Mouse (Mus musculus): ENCODE results near the gene Cfap298. TPM values are rescaled to one million over a fixed set of nuclear protein-coding genes. Genes with fewer than 3 reads are reported as not detected.

The Cfap298 gene
- 43.0 and 44.0 TPM in 2 replicates for polyA plus RNA-seq (2015; fragmentation: Nextera tagmentation; extraction: Ambion mirVana)

DNA sequence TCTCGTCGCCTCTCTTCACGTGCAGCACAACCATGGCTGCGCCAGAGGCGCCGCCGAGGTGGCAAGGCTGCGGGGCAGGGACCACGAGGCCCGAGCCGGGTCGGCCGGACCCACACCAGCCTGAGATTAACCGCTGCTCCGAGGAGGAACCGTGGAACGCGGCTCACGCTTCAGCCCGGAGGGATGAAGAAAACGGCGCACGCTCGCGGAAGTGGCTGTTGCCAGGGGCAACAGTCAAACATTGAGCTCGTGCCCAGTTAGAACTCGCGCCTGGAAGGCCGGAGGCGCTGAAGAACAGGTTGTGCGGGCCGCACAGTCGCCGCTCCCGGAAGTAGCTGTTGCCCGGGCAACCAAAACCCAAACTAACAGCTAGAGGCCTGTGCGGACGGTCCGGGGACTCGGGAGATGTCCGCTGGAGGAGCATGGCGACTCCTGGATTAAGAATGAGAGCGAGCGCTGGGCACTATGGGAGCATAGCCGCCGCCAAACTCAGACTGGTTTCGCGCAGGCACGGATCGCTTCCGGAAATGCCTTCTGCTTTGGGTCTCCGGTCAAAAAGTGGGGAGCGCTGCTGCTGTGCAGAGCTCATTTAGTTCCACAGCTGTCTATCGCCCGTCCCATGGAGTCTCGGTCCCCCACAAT is at the start of gene Cfap298:
Cfap298 (minus strand) TSS at position 428 of the 642 bp plus-strand sequence.
- peak within 1 kb of the TSS; percentile 84 for H3K27ac ChIP-seq (ENCODE audit: low read length)
- peak within 1 kb of the TSS; percentile 82 for H3K4me2 ChIP-seq (replicated peaks; ENCODE audit: low read depth, low read length)
- H3K27me3 ChIP-seq (ENCODE audit: insufficient read depth, low read length) = no peaks in the 10 kb centered on the region
- ATAC-seq (ENCODE audit: low FRiP score, low TSS enrichment) = peak; percentile 97
- H3K9ac ChIP-seq (replicated peaks; ENCODE audit: low read length) = peak within 1 kb of the TSS; percentile 88
- no peaks in the 10 kb centered on the region for H3K9me3 ChIP-seq (ENCODE audit: low read length)
- under 1% methylated on average over 56 of the region's 56 CpGs for WGBS
- H3K4me1 ChIP-seq (ENCODE audit: insufficient read depth, low read length) = peaks cover 3% of the 10 kb centered on the region; the same call in 1 of the 2 replicates
- H3K4me3 ChIP-seq (ENCODE audit: low read length) = peak within 1 kb of the TSS; percentile 89
- H3K36me3 ChIP-seq (ENCODE audit: insufficient read depth, low read length) = 0 out of 2 replicates have a peak, but pooled peaks cover 4% of the 10 kb centered on the region

DNA sequence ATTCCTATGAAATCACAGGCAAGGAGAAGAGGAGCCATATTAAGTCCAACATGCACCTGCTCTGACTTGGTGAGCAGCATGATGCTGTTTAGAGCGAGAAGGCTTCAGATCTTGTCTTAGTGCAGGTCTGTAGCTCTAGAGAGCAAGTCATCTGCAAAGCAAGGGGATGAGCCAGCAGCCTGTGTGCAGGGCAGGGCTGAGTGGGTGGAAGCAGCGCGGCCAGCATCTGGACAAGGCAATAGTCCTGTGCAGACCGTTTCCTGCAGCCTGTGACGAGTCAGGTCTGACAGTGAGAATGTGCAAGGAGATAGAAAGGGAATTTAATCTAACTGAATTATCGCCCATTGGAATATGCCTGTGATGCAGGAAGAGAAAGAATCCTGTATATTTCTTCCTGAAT is 36.1 kb upstream of the Cfap298 start:
- 89% methylated on average over 6 of the region's 6 CpGs for WGBS
- H3K4me2 ChIP-seq (replicated peaks; ENCODE audit: low read depth, low read length) = no peak overlapping the region
- no peaks in the 10 kb centered on the region for H3K9me3 ChIP-seq (ENCODE audit: low read length)
- no peak overlapping the region for H3K4me3 ChIP-seq (ENCODE audit: low read length)
- no peaks in the 10 kb centered on the region for H3K27me3 ChIP-seq (ENCODE audit: insufficient read depth, low read length)
- H3K36me3 ChIP-seq (ENCODE audit: insufficient read depth, low read length) = peaks cover 9% of the 10 kb centered on the region
- no peak overlapping the region for H3K27ac ChIP-seq (ENCODE audit: low read length)
- no peaks in the 10 kb centered on the region for H3K4me1 ChIP-seq (ENCODE audit: insufficient read depth, low read length)
- no peak overlapping the region for H3K9ac ChIP-seq (replicated peaks; ENCODE audit: low read length)
- ATAC-seq (ENCODE audit: low FRiP score, low TSS enrichment) = no peak

DNA sequence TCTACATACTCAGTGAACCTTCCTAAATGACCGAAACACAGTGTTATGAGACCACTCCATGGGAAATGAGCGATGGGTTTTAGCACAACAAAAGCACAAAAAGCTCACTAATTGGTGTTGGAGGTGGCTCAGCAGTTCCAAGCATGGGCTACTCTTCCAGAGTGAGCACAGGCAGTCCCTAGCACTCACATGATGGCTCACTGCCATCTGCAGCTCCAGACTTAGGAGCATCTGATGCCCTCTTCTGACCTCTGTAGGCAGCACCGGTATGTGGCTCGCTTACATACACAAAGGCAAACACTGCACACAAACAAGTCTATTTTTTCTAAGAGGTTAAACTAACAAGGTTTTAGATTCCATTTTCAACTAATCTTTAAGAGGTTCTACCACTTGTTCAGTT is 31.3 kb upstream of the Cfap298 start:
- WGBS = 67% methylated on average over 4 of the region's 4 CpGs
- no peak overlapping the region for H3K4me3 ChIP-seq (ENCODE audit: low read length)
- H3K9ac ChIP-seq (replicated peaks; ENCODE audit: low read length) = no peak overlapping the region
- no peak overlapping the region for H3K27ac ChIP-seq (ENCODE audit: low read length)
- no peak overlapping the region for H3K4me2 ChIP-seq (replicated peaks; ENCODE audit: low read depth, low read length)
- no peaks in the 10 kb centered on the region for H3K9me3 ChIP-seq (ENCODE audit: low read length)
- H3K4me1 ChIP-seq (ENCODE audit: insufficient read depth, low read length) = no peaks in the 10 kb centered on the region
- no peaks in the 10 kb centered on the region for H3K27me3 ChIP-seq (ENCODE audit: insufficient read depth, low read length)
- peaks cover 19% of the 10 kb centered on the region for H3K36me3 ChIP-seq (ENCODE audit: insufficient read depth, low read length)
- no peak for ATAC-seq (ENCODE audit: low FRiP score, low TSS enrichment)

DNA sequence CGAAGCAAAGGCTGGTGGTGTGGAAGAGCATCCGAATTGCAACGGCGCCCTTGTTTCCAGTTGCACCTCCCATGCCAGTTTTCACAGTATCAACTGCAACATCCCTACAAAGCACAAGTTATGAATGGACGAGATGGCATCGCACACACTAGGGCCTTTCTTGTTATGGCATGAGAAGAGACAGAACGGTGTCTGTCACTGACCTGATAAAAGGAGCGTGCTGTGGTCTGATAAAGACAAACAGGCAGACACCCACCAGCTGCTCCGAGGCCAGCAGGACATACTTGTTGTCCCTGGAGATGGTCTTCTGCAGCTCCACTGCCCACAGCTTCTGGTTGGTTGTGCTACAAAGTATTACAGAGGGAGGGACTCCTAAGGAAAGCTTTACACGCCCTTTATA is 29.4 kb upstream of the Cfap298 start:
- no peaks in the 10 kb centered on the region for H3K9me3 ChIP-seq (ENCODE audit: low read length)
- no peak overlapping the region for H3K4me3 ChIP-seq (ENCODE audit: low read length)
- H3K9ac ChIP-seq (replicated peaks; ENCODE audit: low read length) = no peak overlapping the region
- H3K36me3 ChIP-seq (ENCODE audit: insufficient read depth, low read length) = peaks cover 23% of the 10 kb centered on the region
- no peak for ATAC-seq (ENCODE audit: low FRiP score, low TSS enrichment)
- 95% methylated on average over 10 of the region's 10 CpGs for WGBS
- no peaks in the 10 kb centered on the region for H3K27me3 ChIP-seq (ENCODE audit: insufficient read depth, low read length)
- no peak overlapping the region for H3K4me2 ChIP-seq (replicated peaks; ENCODE audit: low read depth, low read length)
- H3K27ac ChIP-seq (ENCODE audit: low read length) = no peak overlapping the region
- no peaks in the 10 kb centered on the region for H3K4me1 ChIP-seq (ENCODE audit: insufficient read depth, low read length)

DNA sequence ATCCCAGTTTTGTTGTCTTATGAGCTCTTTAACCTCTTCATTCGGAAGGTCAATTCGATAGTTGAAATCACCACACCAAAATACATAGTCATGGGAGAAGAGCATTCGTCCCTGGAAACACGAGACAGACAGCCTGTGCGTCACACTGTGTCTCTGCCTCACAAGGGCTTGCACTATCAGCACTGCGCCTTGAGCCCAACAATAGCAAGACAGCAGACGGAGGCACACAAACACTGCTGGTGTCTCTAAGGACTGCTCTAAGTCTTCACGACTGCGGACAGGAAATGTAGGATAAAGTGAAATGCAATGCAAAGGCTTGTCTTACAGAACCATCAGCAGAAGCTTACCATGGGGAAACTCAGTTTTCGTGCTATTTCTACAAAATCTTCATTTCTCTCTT is 29.0 kb upstream of the Cfap298 start:
- peaks cover 21% of the 10 kb centered on the region; the same call in 1 of the 2 replicates for H3K36me3 ChIP-seq (ENCODE audit: insufficient read depth, low read length)
- no peak overlapping the region for H3K9ac ChIP-seq (replicated peaks; ENCODE audit: low read length)
- no peaks in the 10 kb centered on the region for H3K4me1 ChIP-seq (ENCODE audit: insufficient read depth, low read length)
- H3K4me2 ChIP-seq (replicated peaks; ENCODE audit: low read depth, low read length) = no peak overlapping the region
- no peak overlapping the region for H3K27ac ChIP-seq (ENCODE audit: low read length)
- no peak for ATAC-seq (ENCODE audit: low FRiP score, low TSS enrichment)
- H3K9me3 ChIP-seq (ENCODE audit: low read length) = no peaks in the 10 kb centered on the region
- no peaks in the 10 kb centered on the region for H3K27me3 ChIP-seq (ENCODE audit: insufficient read depth, low read length)
- H3K4me3 ChIP-seq (ENCODE audit: low read length) = no peak overlapping the region
- 90% methylated on average over 10 of the region's 10 CpGs for WGBS

DNA sequence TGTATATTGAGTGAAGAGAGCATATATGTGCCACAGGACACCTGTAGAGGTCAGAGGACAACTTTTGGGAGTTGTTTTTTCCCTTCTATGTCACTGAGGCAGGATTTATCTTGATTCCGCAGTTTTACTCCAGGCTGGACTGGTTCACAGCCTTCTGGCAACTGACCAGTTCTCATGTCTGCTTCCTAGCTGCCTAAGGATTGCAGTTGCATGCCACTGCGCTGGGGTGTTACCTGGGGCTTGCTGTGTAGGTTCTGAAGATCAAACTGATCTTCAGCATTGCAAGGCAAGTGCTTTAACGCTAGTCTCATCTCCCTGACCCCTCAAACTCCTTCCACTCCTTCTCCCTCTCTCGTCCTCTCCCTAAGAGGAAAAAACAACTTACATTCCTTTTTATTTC is 28.3 kb upstream of the Cfap298 start:
- H3K4me1 ChIP-seq (ENCODE audit: insufficient read depth, low read length) = no peaks in the 10 kb centered on the region
- peaks cover 17% of the 10 kb centered on the region; the same call in 1 of the 2 replicates for H3K36me3 ChIP-seq (ENCODE audit: insufficient read depth, low read length)
- no peak for ATAC-seq (ENCODE audit: low FRiP score, low TSS enrichment)
- H3K27me3 ChIP-seq (ENCODE audit: insufficient read depth, low read length) = no peaks in the 10 kb centered on the region
- no peak overlapping the region for H3K4me2 ChIP-seq (replicated peaks; ENCODE audit: low read depth, low read length)
- WGBS = 92% methylated on average over 4 of the region's 4 CpGs
- H3K27ac ChIP-seq (ENCODE audit: low read length) = no peak overlapping the region
- H3K4me3 ChIP-seq (ENCODE audit: low read length) = no peak overlapping the region
- no peaks in the 10 kb centered on the region for H3K9me3 ChIP-seq (ENCODE audit: low read length)
- H3K9ac ChIP-seq (replicated peaks; ENCODE audit: low read length) = no peak overlapping the region

DNA sequence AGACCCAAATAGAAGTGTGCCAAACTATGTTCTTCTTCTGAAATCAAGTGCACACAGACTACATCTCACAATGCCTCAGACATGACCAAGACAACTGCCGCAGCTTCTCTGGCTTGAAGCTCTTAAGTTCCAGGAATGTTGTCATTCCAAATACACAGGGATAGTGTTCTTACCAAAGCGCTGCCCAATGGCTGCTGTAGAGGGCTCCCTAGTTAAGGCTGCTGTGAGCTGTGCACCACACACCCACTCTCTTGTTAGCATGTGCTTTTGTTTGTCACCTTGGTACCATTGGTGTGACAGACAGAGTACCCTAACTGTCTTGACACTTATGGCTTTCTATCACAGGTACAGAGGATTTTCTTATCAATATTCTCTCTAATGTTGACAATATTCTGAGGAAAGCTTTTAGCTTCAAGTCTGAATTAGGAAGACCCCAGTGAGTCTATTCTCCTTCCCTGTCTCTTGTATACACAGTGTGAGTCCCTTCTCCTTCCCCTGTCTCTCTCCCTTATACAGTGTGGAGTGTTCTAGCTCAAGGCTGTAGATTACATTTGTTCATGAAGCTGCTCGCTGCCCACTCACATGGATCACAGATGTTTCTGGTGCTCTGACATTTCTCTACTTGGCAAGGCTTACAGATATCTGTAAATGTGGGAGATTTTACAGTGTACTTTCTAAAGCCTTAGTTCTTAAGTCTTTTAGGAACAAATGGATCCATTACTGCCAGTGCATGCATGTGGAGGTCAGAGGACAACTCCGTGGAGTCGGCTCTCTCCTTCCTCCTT is 23.6 kb upstream of the Cfap298 start:
- Histone ChIP-seq H3K4me2 (replicated peaks; ENCODE audit: low read depth, low read length) (no peak overlapping the region), H3K4me1 (ENCODE audit: insufficient read depth, low read length) (no peaks in the 10 kb centered on the region), H3K4me3 (ENCODE audit: low read length) (no peak overlapping the region), H3K27ac (ENCODE audit: low read length) (no peak overlapping the region), H3K9me3 (ENCODE audit: low read length) (no peaks in the 10 kb centered on the region), H3K9ac (replicated peaks; ENCODE audit: low read length) (no peak overlapping the region), H3K36me3 (ENCODE audit: insufficient read depth, low read length) (peaks cover 16% of the 10 kb centered on the region), H3K27me3 (ENCODE audit: insufficient read depth, low read length) (no peaks in the 10 kb centered on the region)
- WGBS = 82% methylated on average over 5 of the region's 5 CpGs
- no peak for ATAC-seq (ENCODE audit: low FRiP score, low TSS enrichment)

DNA sequence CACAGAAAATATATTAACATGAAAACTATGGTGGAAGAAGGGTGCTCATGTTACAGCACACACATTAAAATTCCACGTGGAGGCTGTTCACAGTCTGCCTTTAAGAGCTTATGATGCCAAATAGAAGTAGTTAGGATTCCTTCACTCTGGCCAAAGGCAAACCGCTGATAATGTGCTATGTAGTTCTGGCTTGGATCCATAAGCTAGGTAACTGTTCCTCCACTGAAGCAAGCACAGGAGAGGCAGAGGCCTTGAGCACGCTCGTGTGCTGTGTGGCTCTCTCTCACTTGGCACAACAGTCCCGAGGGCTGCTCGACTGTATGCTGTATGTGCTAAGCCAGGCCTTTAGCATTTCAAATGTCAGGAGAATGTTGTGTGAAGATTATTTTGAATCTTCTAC is 20.6 kb upstream of the Cfap298 start:
- WGBS = 79% methylated on average over 6 of the region's 6 CpGs
- H3K4me3 ChIP-seq (ENCODE audit: low read length) = no peak overlapping the region
- no peak overlapping the region for H3K9ac ChIP-seq (replicated peaks; ENCODE audit: low read length)
- no peak for ATAC-seq (ENCODE audit: low FRiP score, low TSS enrichment)
- H3K4me1 ChIP-seq (ENCODE audit: insufficient read depth, low read length) = no peaks in the 10 kb centered on the region
- no peaks in the 10 kb centered on the region for H3K9me3 ChIP-seq (ENCODE audit: low read length)
- H3K36me3 ChIP-seq (ENCODE audit: insufficient read depth, low read length) = peaks cover 12% of the 10 kb centered on the region; the same call in 1 of the 2 replicates
- H3K27me3 ChIP-seq (ENCODE audit: insufficient read depth, low read length) = no peaks in the 10 kb centered on the region
- H3K4me2 ChIP-seq (replicated peaks; ENCODE audit: low read depth, low read length) = no peak overlapping the region
- H3K27ac ChIP-seq (ENCODE audit: low read length) = no peak overlapping the region

DNA sequence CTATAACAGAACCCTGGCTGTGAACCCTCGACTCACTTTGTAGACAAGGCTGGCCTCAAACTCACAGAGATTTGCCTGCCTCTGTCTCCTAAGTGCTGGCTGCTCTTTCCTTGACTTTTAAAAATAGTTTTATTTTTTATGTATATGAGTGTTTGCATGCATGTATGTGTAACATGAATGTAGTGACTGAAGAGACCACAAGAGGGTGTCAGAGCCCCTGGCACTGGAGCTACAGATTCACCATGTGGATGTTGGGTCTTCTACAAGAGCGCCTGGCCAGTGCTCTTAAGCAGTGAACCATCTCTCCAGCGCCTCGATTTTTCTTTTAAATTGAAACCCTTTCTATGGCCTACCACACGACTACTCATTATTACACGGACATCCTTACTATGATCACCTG is 18.9 kb upstream of the Cfap298 start:
- no peak overlapping the region for H3K4me2 ChIP-seq (replicated peaks; ENCODE audit: low read depth, low read length)
- ATAC-seq (ENCODE audit: low FRiP score, low TSS enrichment) = no peak
- H3K27me3 ChIP-seq (ENCODE audit: insufficient read depth, low read length) = no peaks in the 10 kb centered on the region
- H3K4me3 ChIP-seq (ENCODE audit: low read length) = no peak overlapping the region
- H3K9ac ChIP-seq (replicated peaks; ENCODE audit: low read length) = no peak overlapping the region
- no peaks in the 10 kb centered on the region for H3K9me3 ChIP-seq (ENCODE audit: low read length)
- peaks cover 7% of the 10 kb centered on the region; the same call in 1 of the 2 replicates for H3K36me3 ChIP-seq (ENCODE audit: insufficient read depth, low read length)
- H3K4me1 ChIP-seq (ENCODE audit: insufficient read depth, low read length) = no peaks in the 10 kb centered on the region
- H3K27ac ChIP-seq (ENCODE audit: low read length) = no peak overlapping the region
- WGBS = 92% methylated on average over 6 of the region's 6 CpGs

DNA sequence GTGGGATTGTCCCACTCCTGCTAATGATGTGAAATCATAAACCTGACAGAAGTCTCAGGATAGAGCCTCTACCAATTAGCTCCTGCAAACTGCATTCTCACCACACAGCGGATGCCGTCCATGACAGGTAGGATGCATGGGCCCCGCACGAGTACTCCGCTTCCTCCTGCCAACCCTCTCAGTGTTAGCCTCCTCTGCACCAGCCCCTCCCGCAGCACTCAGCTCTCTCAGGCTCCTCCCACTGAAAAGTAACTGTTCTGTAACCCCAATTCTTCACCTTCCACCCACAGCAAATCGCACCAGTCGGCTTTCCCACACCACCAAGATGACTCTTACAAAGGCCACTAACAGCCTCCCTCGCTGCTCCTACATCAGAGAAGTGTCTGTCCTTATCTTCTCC is 18.2 kb upstream of the Cfap298 start:
- no peak overlapping the region for H3K4me2 ChIP-seq (replicated peaks; ENCODE audit: low read depth, low read length)
- H3K9ac ChIP-seq (replicated peaks; ENCODE audit: low read length) = no peak overlapping the region
- no peak overlapping the region for H3K27ac ChIP-seq (ENCODE audit: low read length)
- H3K27me3 ChIP-seq (ENCODE audit: insufficient read depth, low read length) = no peaks in the 10 kb centered on the region
- H3K4me1 ChIP-seq (ENCODE audit: insufficient read depth, low read length) = no peaks in the 10 kb centered on the region
- no peak overlapping the region for H3K4me3 ChIP-seq (ENCODE audit: low read length)
- 85% methylated on average over 9 of the region's 9 CpGs for WGBS
- H3K36me3 ChIP-seq (ENCODE audit: insufficient read depth, low read length) = peaks cover 7% of the 10 kb centered on the region; the same call in 1 of the 2 replicates
- no peak for ATAC-seq (ENCODE audit: low FRiP score, low TSS enrichment)
- no peaks in the 10 kb centered on the region for H3K9me3 ChIP-seq (ENCODE audit: low read length)

All from kidney, embryonic 16.5 days (tissue).